Mouse (Mus musculus) adrenal gland, postnatal 14 days (tissue): ENCODE measurements around the gene AC170998.1. TPM values are rescaled to one million over a fixed set of nuclear protein-coding genes. Genes with fewer than 3 reads are reported as not detected.
"Not testable (repeated sequence)": the region's sequence is repeated elsewhere in the genome, so short reads cannot be mapped to it uniquely, and the experiment has no call there.

Experiments
- DNase-seq: peaks from one replicate; pipeline ENCODE4 v3.0.0; 2021; ENCODE audit warnings: mixed read lengths
- total RNA-seq: library from RNA; stranded (reverse); gene quantifications from 2 replicates; pipeline ENCODE4 v1.2.3, GENCODE M21; 2021

AC170998.1 gene
- total RNA-seq, 1 experiment from 2014 or later, result 1.2 TPM

GRCm38 (mm10) chr17:28707136-28707627 is 18.7 kb upstream of the AC170998.1 start:
- no peak for DNase-seq

- DNase-seq, result no peak
These were observed 18.1 kb upstream of the AC170998.1 start for GRCm38 (mm10) chr17:28707816-28708215.

GRCm38 (mm10) chr17:28708989-28709388 is 16.9 kb upstream of the AC170998.1 start:
- no peak for DNase-seq

- DNase-seq, result no peak
These were observed 16.2 kb upstream of the AC170998.1 start for GRCm38 (mm10) chr17:28709552-28710290.

DNA sequence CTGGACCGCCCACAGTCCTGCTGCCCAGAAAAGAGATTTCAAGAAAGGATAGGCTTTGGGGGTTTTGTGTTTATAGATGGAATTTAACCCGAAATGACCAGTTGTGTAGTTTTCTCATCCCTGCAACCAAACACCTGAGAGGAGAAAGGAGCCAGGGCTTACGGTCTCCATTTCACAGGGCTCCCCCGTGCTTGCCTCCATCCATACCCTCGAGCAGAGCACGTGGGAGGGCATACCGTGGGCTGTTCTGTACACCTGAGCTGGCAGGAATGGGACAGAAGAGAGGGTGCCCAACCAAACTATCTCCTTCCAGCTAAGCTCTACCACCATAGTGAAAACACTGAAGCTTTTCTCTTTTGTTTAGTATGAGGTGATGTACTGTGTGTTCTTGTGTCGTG is 15.6 kb upstream of the AC170998.1 start:
- DNase-seq, result no peak

DNA sequence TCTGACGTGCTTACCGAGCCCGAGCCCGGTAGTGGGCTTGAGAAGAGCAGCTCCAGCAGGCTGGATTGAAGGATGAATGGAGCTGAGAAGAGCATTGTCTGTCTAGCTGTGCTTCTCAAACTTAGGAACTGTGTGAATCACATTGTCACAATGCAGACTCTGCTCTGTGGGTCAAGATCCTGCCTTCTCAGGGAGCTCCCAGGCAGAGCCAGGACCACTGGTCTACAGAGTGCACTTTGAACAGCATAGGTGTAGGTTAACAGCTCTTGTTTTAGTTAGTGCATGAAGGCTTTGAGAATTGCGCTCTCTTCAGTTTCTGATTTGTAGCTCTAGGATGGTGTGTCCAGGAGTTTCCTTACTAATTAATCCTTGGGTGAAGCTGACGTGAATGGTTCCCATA is 14.6 kb upstream of the AC170998.1 start:
- no peak for DNase-seq

- DNase-seq, result no peak
These were observed 13.6 kb upstream of the AC170998.1 start for GRCm38 (mm10) chr17:28712305-28712704.

GRCm38 (mm10) chr17:28714006-28714405 is 11.9 kb upstream of the AC170998.1 start:
- DNase-seq, result no peak

DNA sequence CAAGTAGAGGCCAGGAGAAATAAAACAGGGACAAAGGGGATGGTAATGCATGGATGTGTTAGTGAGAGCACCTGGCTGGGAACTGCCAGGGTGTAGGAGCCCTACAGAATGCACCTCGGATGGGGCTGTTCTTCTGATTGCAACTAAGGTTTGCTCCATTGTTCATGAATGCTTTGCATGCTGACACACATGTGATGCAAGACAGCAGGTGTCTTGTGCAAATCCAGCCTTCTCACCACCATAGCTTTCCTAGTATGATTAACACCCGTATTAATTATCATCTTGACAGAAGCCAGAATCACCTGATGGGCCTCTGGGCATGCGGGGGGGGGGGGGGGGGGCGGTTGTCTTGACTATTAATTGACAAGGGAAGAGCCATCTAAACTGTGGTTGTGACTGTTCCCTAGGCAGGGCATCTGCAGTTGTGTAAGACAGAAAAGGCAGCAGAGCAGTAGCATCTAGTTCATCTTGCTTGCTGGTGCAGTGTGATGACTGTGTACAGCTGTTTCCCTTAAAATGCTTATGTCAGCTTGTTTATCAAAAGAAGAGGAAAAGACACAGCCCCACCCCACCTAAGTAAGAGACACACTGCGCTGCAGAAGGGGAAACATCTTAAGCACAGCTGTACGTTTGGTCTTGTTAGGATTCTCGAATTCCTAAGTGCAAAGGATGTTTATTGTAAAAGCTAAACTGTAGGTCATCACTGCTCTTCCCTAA is 9.9 kb upstream of the AC170998.1 start:
- no peak for DNase-seq

DNA sequence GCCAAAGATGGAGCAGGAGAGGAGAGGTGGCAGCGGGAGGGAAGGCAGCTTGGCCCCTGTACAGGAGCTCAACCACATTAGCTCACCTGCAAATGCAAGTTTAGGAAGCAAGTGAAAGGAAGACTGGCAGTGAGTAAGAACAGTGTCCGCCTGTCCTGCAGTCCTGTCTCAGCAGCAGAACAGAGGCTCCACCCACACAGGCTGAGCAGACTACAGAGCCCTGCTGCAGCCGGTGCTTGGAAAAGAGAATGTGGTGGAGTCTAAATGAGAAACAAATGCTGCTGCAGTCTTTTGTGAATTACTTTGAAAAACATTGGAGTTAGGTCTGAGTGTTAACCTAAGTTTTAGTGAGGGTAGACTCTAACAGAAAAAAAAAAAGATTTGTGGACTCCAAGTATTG is 8.3 kb upstream of the AC170998.1 start:
- DNase-seq, result no peak

DNA sequence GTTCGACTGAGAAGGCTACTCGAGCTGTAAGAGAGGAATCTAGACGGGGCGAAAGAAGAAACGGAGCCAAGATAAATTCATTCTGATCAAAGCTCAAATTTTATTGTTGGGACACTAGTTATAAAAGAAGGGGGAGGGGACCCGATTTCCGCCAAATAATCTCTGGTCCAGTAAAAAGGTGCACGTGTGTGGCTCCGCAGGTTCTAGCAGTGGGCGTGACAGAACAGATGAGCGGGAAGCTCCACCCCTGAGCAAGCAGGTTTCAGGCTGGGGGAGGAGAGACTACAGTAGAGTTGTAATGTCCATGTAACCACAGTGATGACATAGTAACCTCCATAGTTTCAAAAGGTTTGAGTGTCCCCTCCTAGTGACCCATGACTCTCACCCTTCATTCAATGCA is 1.6 kb downstream of the AC170998.1 start:
- not testable (repeated sequence) for DNase-seq

DNA sequence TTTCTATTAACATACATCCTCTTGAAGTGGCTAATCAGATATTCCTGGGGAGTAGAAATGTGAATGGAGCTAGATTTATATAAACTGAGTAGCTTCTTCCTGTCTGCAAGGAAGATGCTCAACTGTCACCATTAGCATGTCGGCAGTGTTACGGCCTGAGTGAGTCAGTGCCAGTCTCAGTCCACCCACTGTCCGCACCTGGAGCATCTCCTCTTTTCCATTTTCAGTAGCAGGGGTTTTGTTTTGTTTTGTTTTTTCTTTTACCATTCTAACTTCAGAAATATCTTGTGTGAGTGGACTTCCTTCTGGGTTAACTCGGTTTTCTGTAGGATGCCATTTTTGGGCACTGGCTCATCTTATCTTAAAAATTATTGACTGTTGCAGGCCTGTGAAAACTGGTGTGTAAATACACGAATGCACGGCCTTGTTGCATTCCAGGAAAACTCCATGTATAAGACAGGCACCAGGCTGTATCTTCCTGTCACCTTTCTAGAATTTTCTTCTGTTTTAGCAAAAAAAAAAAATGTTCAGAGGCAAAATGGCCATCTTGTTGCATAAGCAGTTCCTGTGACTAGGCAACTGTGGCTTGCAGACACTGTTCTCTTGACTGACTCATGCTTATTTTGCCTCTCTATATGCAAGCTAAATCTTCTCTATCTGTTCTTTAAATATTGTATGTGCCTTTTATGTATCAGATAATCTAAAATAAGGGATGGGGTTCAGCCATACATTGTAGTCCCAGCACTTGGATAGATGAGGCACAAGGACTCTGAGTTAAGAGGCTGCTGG is 9.6 kb downstream of the AC170998.1 start:
- DNase-seq, result no peak

GRCm38 (mm10) chr17:28736486-28736885 is 10.6 kb downstream of the AC170998.1 start:
- no peak for DNase-seq

DNA sequence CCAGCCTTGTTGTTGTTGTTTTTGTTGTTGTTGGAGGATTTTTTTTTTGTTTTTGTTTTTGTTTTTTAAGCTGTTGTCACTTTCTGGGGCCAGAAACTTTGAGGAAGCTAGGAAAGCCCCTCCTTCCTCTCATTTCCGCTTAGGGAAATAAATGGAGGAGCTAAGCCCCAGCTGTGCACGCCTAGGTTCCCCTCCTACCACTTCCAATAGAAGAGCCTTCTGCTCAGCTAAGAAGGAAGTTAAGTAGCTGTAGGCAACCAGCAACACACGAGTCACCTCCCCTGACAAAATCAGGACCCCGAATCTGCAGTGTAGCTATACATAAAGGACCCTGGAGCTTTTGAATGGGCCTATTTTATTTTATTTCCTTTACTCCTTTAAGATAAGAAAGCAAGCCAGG is 12.1 kb downstream of the AC170998.1 start:
- no peak for DNase-seq

DNA sequence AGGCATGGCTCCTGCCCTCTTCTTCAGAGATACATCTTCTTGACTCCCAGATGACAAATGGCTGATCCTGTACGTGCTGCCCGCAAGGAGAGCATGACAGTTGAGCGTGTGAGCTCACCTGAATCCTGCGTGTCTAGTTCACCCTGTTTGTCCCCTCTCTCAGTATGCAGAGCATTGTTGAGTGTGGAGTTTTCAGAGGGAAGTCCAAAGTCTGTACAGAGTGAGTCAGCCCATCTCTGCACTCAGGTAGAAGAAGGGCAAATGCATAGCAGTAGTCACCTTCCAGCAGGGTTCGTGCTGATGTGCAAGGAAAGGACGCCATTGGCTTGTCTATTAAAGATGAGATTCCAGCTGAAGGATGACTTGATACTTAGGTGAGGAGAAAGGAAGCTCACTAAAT is 13.4 kb downstream of the AC170998.1 start:
- no peak for DNase-seq

- DNase-seq, result no peak
These were observed 17.4 kb downstream of the AC170998.1 start for GRCm38 (mm10) chr17:28743145-28743866.

DNA sequence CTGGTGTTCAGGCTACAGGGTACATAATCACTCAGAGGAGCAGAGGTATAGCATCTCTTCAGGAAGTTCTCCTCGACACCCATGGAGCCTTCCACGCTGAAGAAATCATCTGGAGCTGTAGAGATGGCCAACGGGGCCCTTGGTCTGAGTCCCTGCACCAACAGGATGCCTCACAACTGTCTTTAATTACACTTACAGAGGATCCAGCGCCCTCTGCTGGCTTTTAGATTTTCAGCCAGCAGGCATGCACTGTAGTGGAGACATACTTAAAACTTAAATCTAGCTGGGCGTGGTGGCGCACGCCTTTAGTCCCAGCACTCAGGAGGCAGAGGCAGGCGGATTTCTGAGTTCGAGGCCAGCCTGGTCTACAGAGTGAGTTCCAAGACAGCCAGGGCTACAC is 18.0 kb downstream of the AC170998.1 start:
- no peak for DNase-seq

- DNase-seq, result no peak
These were observed 19.9 kb downstream of the AC170998.1 start for GRCm38 (mm10) chr17:28745773-28746172.

DNA sequence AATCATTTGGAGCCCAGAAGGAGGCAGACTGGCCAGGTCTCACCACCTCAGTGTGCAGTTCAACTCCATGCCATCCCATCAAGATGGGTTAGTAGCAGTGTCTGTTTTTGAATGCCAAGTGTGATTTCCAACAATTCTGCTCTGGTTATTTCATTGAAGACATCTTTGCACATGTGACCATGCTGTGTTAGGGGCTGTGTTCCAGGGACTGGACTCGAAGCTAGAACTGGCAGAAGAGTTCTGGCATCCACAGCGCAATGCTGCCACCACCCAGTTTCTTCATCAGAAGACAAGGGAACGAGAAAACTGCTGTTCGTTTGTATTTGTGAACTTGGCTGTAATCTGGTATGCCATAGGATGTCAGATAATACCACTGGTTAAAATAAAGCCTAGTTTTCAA is 22.1 kb downstream of the AC170998.1 start:
- DNase-seq, result no peak

GRCm38 (mm10) chr17:28750580-28750979 is 24.7 kb downstream of the AC170998.1 start:
- DNase-seq, result peak; percentile 56

DNA sequence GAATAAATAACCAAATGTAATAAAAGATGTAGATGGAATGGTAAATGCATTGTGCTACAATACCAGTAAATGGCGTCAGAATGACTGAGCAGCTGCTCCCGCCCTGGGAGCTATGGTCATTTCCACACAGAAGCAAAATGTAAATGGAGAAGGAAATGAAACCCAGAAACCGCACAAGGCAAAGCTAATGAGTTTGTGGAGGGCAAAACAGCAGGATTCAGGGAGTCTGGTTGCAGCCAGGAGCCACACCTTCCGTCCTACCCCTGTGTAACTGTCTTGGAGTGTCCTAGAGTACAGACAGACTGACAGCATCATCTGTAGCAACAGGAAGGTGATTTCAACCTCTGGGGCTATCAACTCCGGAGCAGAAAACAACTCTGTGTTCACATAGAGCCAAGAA is 30.6 kb downstream of the AC170998.1 start:
- no peak for DNase-seq

GRCm38 (mm10) chr17:28757470-28757869 is 31.6 kb downstream of the AC170998.1 start:
- DNase-seq, result no peak
